Mouse (Mus musculus) c-Kit-positive CD71-negative TER-119-negative erythroid progenitor cells, embryonic 14.5 days (primary cell): Measurements from ENCODE around the gene Clk3.

Experiments
- DNase-seq: peaks from one replicate; pipeline ENCODE4 v3.0.0-alpha.2; 2013; ENCODE audit warnings: low read depth

Clk3 gene

DNA sequence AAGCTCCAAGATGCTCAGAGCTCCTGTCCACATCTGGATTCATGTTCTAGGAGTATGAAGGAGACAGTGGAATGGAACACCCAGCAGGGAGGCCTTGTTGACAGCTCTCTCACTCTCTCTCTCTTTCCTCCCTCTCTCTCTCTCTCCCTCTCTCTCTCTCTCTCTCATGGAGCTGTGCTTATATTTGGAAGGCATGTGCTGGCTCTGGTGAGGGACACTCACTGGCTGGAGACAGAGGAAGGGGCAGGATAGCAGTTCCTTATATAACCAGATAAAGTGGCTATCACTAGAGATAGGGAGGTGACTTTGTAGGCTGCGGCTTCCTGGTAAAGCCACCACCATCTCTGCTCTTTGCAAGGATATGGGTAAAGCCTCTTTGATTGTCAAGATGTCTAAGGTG, 4.6 kb upstream of the Clk3 start:
- DNase-seq = no peak

DNA sequence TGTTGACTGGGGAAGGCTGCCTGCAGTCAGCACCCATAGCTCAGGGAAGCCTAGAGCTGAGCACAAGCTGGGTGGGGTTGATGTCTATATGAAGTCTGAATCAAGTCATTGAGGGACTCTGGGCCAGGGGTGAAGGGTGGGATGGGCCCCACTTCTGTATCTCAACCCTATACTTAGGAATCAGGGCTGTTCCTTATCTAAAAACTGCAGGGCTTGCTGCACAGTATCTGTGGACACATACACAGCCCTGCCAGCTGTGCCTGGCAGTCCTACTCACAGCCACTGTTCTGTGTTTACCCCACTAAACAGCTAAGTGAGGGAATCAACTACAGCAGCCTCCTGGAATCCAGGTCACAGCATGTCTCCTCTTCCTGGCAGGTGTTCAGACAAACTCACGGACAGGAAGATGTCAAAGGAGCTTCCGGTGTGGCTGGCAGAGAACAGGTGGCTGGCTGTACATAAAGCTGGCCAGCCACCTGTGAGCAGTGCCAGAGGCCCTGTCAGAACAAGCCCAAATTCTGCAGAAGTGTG, 3.9 kb upstream of the Clk3 start:
- DNase-seq = no peak

DNA sequence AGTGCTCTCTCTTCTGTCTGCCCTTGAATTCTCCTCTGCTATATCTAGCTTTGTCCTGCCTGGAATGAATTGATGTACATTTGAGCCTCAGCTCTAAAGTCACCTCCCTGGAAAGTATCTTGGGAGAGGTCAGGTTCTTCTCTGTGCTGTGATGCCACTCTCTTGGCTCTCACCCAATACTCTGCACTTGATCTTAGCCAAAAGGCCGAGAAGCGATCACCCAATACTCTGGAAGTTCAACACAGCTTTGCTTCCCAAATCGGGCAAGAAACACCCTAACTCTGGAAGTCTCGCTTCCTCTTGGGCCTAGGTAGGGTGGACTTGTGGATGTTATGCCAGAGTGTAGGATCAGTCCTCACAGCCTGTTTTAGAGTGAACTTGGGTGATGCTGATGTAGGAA, 1.6 kb upstream of the Clk3 start:
- DNase-seq = no peak

DNA sequence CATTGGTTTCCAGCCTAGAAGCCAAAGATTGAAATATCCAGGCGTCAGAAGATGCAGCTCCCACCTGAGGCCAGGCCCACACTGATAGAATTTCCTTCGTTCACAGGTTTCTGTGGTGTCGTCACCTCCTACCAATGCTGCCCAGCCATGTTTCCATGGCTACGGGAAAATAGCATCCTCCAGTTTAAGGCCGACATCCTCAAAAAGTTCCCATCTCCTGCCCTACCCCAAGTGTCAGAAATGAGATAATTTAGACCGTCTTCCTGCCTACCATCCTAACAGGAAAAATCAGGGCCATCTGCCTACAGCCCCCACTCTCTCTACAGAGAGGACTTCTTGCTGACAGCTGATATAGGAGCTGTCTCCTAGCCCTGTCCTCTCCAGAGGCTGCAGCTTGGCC, 771 bp upstream of the Clk3 start:
- no peak for DNase-seq

DNA sequence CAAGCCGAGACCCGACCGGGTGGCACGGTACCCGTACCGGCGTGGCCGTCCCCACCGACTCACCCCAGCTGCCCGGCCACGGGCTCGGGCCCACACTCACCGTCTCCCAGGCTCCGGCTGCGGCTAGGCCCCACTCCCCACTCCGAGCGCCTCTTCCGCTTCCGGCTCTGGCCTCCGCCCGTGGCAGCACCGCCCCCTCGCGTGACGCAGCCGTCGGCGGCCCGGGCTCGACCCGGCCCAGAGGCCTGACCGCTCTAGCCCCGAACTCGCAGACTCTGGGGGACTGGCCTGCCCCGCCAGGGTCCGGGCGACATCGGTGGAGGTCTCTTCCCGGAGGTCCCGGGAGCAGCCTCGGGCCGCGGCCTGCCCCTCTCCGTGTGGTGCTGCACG, 691 bp downstream of the Clk3 start:
- peak; percentile 84 for DNase-seq

DNA sequence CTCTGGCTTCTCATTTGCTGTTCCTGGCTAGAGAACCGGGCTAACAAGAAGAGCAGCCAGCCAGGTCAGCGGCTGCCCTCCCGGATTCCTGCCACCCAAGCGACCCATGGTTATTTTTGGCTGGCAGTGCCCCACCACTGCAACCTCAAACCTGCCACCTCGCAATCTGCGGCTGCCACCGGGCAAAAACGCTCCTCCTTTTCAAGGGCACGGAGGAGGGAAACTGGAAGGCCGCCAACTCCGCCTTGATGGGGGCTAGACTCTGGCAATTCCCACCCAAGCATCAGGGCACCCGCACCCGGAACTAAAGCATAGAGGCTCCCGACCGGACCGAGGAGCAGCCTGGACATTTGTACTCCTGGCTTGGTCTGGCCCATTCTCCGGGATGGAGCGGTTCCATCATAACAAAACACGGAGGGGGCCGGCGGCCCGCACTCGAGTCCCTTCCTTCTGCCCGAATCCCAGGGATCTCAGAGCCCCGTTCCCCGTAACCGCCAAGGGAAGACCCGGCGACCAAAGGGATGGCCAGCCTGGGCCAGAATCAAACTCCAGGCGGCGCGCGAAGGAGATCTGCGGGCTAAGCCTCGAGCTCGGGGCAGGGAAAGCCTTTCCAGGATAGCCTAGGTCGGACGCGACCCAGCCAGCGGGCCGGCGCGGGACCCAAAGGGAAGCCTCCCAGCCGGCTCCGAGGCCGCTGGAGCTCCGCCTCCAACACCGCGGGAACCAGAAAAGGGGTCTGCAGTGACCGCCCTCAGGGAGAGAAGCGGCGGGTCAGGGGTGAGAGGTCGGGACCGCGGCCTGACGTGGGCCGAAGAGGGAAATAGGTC, 1.3 kb downstream of the Clk3 start:
- DNase-seq = no peak

DNA sequence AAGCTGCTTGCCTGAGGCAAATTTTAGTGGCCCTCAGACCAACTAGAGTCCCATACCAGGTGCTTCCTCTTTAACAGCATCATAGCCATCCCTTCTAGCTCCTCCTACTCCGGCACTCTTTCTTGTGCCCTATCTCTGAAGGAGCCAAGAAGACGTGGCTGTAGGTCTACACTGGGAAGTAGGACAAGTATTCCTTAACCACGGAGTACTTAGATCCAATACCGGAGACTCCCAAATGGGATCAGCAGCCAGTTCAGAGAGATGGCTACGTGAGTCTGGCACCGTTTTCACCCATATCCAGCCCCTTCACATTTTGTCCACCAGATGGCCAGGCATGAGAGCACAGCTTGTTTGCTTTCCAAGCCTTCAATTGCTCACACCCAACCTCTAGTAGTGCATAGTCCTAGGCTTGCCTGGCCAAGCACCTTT, 3.1 kb downstream of the Clk3 start:
- DNase-seq = peak; percentile 56

DNA sequence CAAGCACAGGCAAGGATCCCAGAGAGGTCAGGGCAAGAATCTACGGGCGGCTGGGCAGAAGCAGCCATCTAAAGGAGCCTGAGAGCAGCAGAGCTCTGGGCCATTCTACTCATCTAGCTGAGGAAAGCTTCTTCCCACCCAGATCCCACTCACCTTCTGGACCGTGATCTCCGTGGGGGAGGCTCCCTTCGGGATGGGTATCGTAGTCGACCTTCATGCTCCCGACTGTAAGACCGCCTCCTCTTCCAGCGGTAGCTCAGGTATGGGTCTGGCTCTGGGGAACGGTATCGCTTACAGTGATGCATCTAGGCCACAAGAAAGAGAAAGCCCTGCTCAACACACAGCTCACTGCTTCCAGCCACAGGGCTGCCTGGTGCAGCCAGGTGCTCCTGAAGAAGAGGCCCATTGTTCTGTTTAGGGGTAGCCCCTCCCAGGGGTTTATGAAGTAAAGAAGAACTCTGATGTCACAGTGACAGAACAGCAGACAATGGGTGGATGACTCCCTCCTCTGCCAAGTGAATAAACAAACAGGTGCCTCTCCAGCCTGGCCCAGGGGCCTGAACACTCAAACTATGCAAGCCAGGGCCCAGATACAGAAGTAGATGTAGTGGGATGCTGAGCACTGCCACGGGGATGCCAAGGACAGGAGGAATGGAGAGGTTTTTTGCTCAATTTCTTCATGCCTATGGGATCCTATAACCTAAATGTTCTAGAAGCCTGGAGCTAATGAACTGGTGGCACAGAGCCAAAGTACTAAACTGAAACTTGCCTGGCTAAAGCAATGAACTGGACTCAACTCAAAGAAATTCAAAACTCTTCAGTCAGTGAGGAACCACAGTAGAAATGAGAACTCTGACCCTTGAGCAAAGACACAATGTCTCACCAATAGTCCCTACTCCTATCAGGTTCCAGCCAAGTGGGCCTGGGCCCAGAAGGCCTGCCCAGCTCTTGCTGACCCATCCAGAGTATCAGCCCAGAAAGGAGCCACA, 3.8 kb downstream of the Clk3 start:
- no peak for DNase-seq

DNA sequence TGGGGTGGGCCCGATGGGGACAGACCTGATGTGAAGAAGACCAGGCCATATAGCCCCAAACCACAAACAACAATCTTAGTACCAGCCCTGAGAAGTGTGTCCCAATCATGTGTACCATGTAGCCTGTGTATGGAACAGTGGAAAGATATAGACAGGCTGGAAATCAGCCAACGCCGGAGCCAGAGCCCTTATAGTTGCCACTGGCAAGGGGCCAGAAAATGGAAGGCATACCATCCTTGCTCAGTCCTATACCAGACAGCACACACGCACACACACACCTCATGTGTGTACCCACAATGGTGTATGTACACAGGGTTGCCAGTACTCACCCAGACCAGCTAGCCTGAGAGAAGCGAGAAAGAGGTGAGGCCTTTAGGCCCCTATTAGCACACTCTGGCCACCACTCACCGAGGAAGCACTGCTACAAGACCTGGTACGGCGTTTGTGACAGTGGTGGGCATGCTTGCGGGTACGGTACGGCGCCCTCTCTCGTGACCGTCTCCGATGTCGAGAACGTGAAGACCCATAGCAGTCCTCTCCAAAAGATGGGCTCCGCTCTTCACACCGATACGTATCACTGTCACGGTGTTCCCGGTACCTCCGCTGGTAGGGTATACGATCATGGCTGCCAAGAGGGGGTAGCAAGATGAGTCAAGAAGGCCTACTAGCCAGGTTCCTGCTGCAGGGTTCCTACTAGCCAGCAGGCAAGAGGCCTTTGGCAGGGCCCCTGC, 5.1 kb downstream of the Clk3 start:
- no peak for DNase-seq

DNA sequence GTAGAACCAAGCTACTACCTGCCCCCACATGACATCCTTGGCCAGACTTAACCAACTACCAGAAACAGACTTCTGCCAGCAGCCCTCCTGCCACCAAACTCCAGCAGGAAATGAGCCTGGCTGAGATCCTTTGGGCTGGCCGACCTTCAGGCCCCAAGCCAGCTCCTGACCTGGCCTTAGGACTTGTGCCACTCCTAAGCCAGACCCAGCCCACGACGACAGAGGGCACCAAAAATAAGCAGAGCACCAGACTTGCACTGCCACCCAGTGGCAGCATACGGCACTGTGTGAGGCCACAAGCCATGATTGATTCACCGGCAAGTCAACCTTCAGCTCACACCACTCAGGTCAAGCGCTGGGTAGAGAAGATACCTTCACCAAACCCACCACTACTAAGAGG, 6.4 kb downstream of the Clk3 start:
- DNase-seq = peak; percentile 61

DNA sequence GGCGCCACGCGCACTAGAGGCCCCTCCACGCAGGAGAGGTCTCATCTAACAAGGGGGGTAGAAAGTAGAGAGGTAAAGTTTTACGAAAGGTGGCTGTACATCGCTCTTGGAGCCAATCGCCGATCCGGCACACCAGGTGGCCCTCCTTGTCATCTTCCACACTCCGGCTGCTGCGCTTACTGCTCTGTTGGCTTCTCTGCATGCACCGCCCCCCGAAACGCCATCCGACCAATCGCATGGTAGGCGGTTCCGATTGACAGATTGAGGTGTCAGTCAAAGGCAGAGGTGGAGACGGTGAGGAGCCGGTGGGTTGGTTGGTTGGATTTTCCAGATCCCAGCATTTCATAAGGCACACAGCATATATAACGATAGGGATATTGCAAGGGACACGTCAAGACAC, 7.1 kb downstream of the Clk3 start:
- no peak for DNase-seq

DNA sequence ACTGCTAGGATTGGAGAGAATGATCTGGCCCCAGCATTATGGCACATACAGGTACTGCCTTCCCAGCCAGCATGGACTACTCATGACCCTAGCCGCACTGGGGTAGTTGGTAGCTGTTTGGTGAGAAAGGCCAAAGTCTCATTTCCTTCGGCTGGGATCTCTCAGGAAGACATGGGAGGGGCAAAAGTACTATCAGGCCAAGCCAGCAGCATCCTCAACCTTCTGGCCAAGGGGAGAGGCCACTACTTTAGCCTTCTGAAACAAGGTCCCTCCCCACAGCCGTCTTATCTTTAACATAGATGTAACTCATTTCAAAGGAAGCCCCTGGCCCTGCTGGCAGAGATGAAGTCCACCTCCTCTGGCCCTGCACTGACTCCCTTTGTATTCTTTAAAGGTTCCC, 8.1 kb downstream of the Clk3 start:
- DNase-seq = no peak

DNA sequence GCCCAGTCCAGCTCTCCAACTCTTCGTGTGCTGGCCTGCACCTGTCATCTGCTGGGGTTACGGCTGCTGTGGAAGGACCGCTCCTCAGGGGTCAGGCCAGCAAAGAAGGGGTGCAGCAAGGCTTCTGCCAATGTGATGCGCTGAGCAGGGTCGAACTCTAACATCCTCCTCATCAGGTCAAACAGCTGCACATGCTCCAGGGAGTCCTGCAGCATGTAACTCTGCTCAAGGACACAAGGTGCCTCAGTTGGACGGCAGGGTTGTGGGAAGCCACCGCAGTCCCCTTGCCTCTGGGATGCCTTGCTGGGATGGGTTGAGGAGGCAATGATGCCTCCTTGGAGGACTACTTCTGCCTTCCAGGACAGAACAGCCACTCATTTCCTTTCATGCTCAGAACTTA, 14.8 kb downstream of the Clk3 start:
- DNase-seq = no peak

DNA sequence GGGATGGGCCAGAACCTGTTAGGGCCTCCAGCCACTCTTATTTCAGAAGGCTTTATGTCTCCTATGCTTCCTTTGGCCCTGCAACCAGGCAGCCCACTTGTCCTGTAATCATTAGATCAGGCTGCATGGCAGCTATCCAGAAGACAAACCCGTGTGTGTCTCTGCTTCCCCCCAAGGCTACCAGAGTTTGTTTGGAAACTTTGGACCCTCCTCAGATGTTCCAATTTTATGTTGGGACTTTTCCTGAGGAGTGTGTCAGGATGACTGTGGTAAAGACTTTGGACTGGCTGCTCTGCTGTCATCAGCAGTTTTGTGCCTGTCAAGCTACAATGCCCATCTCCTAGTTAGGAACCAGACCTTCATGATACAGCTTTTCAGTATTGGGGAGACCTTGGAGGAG, 16.8 kb downstream of the Clk3 start:
- DNase-seq = no peak

DNA sequence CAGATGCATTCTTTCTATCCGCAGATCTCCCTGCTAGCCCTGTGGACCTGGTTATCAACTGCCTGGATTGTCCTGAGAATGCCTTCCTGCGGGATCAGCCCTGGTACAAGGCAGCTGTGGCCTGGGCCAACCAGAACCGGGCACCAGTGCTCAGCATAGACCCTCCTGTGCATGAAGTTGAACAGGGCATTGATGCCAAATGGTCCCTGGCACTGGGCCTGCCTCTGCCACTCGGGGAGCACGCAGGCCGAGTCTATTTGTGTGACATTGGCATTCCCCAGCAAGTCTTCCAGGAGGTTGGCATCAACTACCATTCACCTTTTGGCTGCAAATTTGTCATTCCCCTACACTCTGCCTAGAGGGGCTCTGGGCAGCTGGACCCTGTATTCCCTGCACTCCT, 17.5 kb downstream of the Clk3 start:
- no peak for DNase-seq

DNA sequence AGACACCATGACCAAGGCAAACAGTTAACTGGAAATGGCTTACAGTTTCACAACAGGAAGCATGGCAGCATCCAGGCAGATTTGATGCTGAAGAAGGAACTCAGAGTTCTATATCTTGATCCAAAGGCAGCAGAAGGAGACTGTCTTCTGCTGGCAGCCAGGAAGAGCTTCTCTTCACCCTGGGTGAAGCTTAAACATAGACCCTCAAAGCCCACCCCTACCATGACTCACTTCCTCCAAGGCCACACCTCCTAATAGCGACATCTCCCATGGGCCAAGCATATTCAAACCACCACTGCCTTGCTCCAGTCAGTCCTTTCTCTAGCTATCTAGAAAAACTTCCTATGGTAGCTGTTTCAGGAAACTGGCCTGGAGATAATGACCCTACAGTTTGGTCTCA, 18.6 kb downstream of the Clk3 start:
- DNase-seq = no peak

DNA sequence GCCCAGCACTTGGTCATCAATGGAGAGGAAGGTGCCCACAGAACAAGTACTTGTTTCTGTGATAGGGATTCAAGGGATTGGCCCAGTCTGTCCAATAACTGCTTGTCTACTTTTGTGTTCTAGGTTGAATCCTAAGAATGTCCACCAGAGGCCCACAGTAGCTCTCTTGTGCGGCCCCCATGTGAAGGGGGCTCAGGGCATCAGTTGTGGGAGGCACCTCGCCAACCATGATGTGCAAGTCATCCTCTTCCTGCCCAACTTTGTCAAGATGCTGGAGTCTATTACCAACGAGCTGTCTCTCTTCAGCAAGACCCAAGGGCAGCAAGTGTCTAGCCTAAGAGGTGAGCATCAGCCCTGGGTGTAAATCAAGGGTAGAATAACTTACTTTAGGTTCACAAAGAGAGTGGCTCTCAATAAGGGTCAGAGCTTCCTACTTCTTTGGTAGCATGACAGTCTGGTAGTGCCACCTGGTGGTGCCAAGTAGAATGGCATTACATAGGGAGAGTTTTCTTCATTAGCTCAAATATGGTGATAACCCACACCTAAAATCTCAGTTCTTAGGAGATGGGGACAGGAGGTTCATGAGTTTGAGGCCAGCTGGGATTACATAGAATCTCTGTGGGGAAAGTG, 21.1 kb downstream of the Clk3 start:
- DNase-seq = peak; percentile 60

DNA sequence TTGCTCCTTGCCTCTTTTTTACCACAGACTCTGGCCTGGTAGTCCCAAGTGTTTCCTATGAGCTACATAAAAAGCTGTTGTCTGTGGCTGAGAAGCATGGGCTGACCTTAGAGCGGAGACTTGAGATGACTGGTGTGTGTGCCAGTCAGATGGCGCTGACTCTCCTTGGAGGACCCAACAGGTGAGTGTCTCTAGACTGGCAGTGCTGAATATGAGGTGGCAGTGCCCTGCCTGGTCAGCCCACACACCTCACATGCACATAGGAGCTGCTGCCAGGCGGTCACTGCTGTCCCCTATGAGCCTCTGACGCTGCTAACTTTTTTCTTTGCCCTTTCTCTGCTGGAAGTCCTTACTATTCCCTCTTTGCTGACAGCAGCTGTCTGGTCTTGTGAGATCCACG, 25.8 kb downstream of the Clk3 start:
- no peak for DNase-seq

DNA sequence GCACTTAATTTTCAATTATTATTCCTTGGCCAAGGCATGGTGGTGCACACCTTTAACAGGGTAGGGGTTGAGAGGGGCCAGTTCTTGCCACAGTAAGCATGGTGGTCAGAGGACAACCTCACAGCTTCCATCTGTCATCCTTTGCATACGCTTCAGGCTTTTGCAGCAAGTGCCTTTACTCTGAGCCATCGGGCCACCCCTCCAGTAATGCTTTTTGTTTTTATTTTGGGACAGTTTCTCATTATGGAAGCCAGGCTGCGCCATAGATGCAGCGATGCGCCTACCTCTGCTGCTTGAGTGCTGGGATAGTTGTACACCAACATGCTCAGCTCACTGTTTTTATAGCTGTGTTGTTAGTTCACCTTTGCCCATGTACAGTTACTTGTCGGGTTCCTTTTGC, 32.1 kb downstream of the Clk3 start:
- DNase-seq = no peak

DNA sequence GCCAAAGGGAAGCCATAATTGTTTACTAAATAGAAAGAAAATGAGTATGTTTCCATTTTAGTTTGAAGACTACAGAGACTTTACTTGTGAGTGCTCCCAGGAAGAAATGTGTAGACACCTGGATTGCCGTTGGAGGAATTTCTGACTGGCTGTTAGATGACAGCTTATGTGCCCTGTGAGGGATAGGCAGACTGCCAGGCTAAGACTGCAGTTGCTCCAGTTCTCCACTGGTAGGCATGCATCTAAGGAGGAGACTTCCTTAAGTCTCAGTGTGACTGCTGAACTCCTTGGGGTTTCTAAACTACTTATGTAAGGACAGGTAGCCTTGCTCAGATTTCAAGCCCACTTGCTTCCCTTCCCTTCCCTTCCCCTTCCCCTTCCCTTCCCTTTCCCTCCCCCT, 37.3 kb downstream of the Clk3 start:
- no peak for DNase-seq

DNA sequence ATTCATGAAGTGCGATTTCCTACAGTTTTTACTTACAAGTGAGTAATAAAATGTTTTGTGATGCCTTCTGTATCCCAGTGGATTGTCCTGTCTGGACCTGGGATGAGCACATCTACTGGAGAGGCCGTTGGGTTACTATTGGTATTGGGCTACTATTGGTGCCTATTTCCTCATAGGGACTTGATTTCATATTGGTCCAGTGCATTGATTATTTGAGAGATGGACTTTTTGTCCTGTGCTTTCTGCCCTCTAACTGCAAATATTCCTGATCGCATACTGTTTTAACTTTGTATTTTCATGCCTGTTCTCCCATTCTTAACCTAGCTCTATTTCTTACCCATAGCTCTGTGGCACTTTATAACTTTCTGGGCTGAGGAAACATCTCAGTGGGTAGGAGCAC, 41.0 kb downstream of the Clk3 start:
- DNase-seq = no peak

DNA sequence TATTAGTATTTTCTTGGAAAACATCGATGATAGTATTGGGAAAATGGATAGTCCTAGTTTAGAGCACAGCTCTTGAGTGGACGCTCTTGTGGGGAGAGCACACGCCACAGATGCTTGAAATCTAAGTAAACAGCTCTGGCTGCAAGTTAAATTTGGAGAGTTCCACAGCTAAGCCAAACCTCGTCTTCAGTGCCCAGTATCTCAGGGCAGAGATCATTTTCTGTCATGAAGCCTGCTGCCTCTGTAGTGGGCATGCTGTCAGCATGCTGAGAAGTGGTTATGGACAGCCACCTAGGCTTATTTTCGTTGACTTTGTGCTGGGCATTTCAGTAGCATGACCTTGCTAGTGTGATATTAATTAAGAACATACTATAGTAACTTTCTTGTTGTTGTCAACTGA, 41.9 kb downstream of the Clk3 start:
- no peak for DNase-seq
